Mouse (Mus musculus): ENCODE data around the gene Galnt2. TPM values are rescaled to one million over a fixed set of nuclear protein-coding genes. Genes with fewer than 3 reads are reported as not detected.

Gene Galnt2
- total and polyA plus RNA-seq, 3 experiments, result 18.6 to 27.3 (median 23.6) TPM

GRCm38 (mm10) chr8:124284333-124284711, 53.1 kb downstream of the Galnt2 start:
- DNase-seq (ENCODE audit: extremely low read depth), result no peak
- Histone ChIP-seq H3K27ac (ENCODE audit: insufficient read depth, low read depth) (peak overlapping the region; percentile 95), H3K9me3 (replicated peaks; ENCODE audit: low read length) (no peaks in the 10 kb centered on the region), H3K36me3 (replicated peaks in 1 of 2; ENCODE audit: control insufficient read depth in 1 of 2, insufficient read depth in 1 of 2, low read length in 1 of 2) (peaks cover 2 to 23% of the 10 kb centered on the region in 2 experiments), H3K4me3 (replicated peaks in 1 of 3; ENCODE audit: low read depth in 2 of 3, low read length in 2 of 3, poor library complexity in 1 of 3) (no peak overlapping the region), H3K79me2 (replicated peaks; ENCODE audit: control insufficient read depth, extremely low read depth, insufficient read depth, poor library complexity, severe bottlenecking) (no peaks in the 10 kb centered on the region; the same call in 1 of the 2 replicates), H3K9ac (ENCODE audit: insufficient read depth, low read depth) (peak overlapping the region; percentile 72), H3K27me3 (replicated peaks) (no peaks in the 10 kb centered on the region), H3K4me2 (ENCODE audit: insufficient read depth, low read depth, poor library complexity, severe bottlenecking) (peak overlapping the region; percentile 59; the same call in 1 of the 2 replicates), H3K4me1 (ENCODE audit: control insufficient read depth in 1 of 2, insufficient read depth in 2 of 2) (peaks cover 69 to 96% of the 10 kb centered on the region in 2 experiments)
- TF ChIP-seq MAX (IDR thresholded peaks at IDR 0.05; ENCODE audit: low read length) (no peak), POLR2A (IDR thresholded peaks at IDR 0.05; ENCODE audit: low read depth, low read length) (no peak), TCF12 (IDR thresholded peaks at IDR 0.05; ENCODE audit: low read depth, low read length) (0 out of 2 replicates have a peak, but pooled peaks have one; percentile 10), KAT2A (IDR thresholded peaks at IDR 0.05; ENCODE audit: insufficient replicate concordance, low read length) (0 out of 2 replicates have a peak, but pooled peaks have one; percentile 18), MEF2A (IDR thresholded peaks at IDR 0.05; ENCODE audit: borderline replicate concordance, low read depth, low read length) (0 out of 2 replicates have a peak, but pooled peaks have one; percentile 38)
- dilution Hi-C loops (cut with MboI; ENCODE audit: extremely low pct_ligation_motif_present, extremely low pct_unique_long_range_greater_than_20kb, low sequenced_read_pairs), result no loop called here
- in situ Hi-C loops (cut with MboI; ENCODE audit: low pct_ligation_motif_present, low pct_unique_long_range_greater_than_20kb, low sequenced_read_pairs), result loop anchor here (10.0 kb wide), 1 partner anchor 200 kb away; no protein-coding TSS in a partner anchor

- no peaks in the 10 kb centered on the region for H3K9me3 ChIP-seq (replicated peaks; ENCODE audit: low read length)
- H3K4me2 ChIP-seq (ENCODE audit: insufficient read depth, low read depth, poor library complexity, severe bottlenecking), result peak overlapping the region; percentile 59
- H3K27me3 ChIP-seq (replicated peaks), result no peaks in the 10 kb centered on the region
- H3K36me3 ChIP-seq (replicated peaks in 1 of 2; ENCODE audit: control insufficient read depth in 1 of 2, insufficient read depth in 1 of 2, low read length in 1 of 2), result peaks cover 2 to 23% of the 10 kb centered on the region in 2 experiments
- H3K79me2 ChIP-seq (replicated peaks; ENCODE audit: control insufficient read depth, extremely low read depth, insufficient read depth, poor library complexity, severe bottlenecking), result no peaks in the 10 kb centered on the region; the same call in 1 of the 2 replicates
- H3K4me1 ChIP-seq (ENCODE audit: control insufficient read depth in 1 of 2, insufficient read depth in 2 of 2), result peaks cover 62 to 88% of the 10 kb centered on the region in 2 experiments
- no peak for DNase-seq (ENCODE audit: extremely low read depth)
- in situ Hi-C loops (cut with MboI; ENCODE audit: low pct_ligation_motif_present, low pct_unique_long_range_greater_than_20kb, low sequenced_read_pairs) (loop anchor here (10.0 kb wide), 1 partner anchor 200 kb away; no protein-coding TSS in a partner anchor), dilution Hi-C loops (cut with MboI; ENCODE audit: extremely low pct_ligation_motif_present, extremely low pct_unique_long_range_greater_than_20kb, low sequenced_read_pairs) (no loop called here)
- H3K9ac ChIP-seq (ENCODE audit: insufficient read depth, low read depth), result peak overlapping the region; percentile 72
- H3K4me3 ChIP-seq (replicated peaks in 1 of 3; ENCODE audit: low read depth in 2 of 3, low read length in 2 of 3, poor library complexity in 1 of 3), result no peak overlapping the region
- H3K27ac ChIP-seq (ENCODE audit: insufficient read depth, low read depth), result peak overlapping the region; percentile 95
- peak; percentile 47; the same call in 1 of the 2 replicates for TF ChIP-seq MEF2A (IDR thresholded peaks at IDR 0.05; ENCODE audit: borderline replicate concordance, low read depth, low read length)
- TF ChIP-seq EP300 (IDR thresholded peaks at IDR 0.05; ENCODE audit: low read length), result 0 out of 2 replicates have a peak, but pooled peaks have one; percentile 29
- peak; percentile 73; the same call in 1 of the 2 replicates for TF ChIP-seq TCF12 (IDR thresholded peaks at IDR 0.05; ENCODE audit: low read depth, low read length)
- TF ChIP-seq MXI1 (IDR thresholded peaks at IDR 0.05; ENCODE audit: low read depth, low read length), result no peak
- no peak for TF ChIP-seq PAX5 (IDR thresholded peaks at IDR 0.05; ENCODE audit: low read length)
- no peak for TF ChIP-seq POLR2AphosphoS2 (IDR thresholded peaks at IDR 0.05; ENCODE audit: low read depth, low read length)
- peak; percentile 26; the same call in 1 of the 2 replicates for TF ChIP-seq IRF4 (IDR thresholded peaks at IDR 0.05; ENCODE audit: low read depth, low read length)
These were observed 53.9 kb downstream of the Galnt2 start for GRCm38 (mm10) chr8:124284984-124285576.

Measured in CH12.LX (cell line).